Mouse (Mus musculus) WW6 (cell line): ENCODE data around the gene Rgs6.

Experiments used
- DNase-seq: peaks from one replicate; pipeline ENCODE4 v3.0.0-alpha.2; 2013; ENCODE audit warnings: low read depth, low spot score

Gene Rgs6

DNA sequence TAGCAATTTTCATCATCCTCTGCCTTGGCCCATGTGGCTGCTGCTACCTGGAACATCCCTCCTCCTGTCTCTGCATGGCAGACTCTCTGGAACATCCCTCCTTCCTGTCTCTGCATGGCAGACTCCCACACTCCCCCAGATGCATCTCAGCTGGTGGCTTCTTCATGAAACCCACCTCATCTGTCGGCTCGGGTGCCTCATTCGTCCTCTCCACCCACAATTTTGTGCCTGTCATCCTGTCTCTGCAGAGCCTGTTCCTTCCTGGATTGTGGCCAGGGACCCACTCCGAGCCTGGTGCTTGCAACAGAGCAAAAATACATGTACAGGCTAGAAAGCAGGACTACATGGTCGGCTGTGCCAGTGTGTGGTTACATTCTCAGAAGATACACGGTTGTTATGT is 168.7 kb downstream of the Rgs6 start:
- no peak for DNase-seq

- DNase-seq, result no peak
Observed at GRCm38 (mm10) chr12:82757367-82757766, 169.3 kb downstream of the Rgs6 start.

DNA sequence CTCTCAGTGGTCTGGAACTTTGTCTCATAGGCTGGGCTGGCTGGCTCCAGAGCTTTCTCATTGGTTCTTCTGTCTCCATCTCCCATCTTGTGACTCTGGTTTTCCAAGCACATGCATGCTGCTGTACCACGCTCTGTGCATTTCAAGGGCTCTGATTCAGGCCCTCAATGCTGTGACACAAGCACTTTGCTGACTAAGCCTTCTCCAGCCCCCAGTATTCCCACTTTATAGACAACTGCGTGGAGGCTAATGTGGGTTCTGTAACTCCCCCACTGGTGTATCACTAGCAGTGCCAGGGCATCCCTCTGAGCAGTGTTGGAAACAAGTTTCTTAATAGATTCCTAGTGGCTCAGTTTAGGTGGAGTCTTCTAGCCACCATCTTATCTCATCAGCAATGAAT is 174.0 kb downstream of the Rgs6 start:
- no peak for DNase-seq

GRCm38 (mm10) chr12:82768726-82769125 is 180.6 kb downstream of the Rgs6 start:
- DNase-seq, result no peak

DNA sequence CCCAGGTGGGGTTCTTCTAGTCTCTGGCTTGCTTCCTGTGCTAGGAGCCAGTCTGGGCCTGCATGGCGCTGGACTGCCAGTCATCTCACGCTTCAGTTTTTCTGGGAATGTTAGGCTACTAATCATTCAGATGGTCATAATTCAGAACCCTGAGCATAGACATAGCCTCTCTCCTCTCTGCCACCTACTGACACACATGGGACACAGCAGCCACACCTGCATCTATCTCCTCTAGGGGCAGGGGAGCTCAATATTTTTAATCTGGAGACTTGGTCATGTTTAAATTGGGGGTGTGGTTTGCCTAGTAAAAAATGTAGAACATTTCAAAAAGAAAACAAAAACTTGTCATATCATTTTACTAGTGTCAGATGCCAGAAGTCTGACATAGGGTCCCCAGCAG is 184.1 kb downstream of the Rgs6 start:
- DNase-seq, result no peak

GRCm38 (mm10) chr12:82774576-82774975 is 186.5 kb downstream of the Rgs6 start:
- DNase-seq, result no peak

DNA sequence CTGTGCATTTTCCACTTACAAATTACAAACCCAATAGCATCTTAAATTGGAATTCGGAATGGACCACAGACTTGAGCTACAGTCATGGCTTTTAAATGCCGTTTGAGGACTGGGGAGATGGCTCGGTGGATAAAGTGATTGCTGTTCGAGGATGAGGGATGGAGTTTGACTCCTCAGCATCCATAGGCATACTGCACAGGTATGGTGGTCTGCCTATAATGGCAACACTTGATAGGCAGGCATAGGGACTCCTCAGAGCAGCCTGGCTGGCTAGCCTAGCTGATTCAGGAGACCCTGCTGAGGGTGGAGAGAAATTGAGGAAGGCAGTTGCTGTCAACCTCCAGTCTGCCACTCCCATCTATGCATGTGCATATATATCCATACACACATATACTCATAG is 188.6 kb downstream of the Rgs6 start:
- DNase-seq, result no peak

DNA sequence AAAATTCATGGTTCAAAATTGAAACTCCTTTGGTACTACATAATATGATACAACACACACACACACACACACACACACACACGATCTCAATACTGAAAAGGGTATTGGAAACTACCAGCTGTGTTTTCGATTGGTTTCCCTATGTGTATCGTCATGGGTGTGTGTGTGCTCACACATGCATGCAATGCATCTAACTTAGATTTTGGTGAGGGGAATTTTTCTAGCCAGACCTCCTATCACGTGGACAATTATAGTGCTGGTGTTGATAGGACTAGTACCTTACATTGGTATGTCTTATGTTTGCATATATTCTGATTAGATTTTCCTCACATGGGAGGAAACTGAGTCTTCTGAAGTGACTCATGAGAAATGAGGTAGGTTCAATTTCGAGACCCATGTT is 192.8 kb downstream of the Rgs6 start:
- DNase-seq, result no peak

- no peak for DNase-seq
Observed at GRCm38 (mm10) chr12:82781414-82781813, 193.3 kb downstream of the Rgs6 start.

GRCm38 (mm10) chr12:82792122-82792521 is 204.0 kb downstream of the Rgs6 start:
- DNase-seq, result no peak

DNA sequence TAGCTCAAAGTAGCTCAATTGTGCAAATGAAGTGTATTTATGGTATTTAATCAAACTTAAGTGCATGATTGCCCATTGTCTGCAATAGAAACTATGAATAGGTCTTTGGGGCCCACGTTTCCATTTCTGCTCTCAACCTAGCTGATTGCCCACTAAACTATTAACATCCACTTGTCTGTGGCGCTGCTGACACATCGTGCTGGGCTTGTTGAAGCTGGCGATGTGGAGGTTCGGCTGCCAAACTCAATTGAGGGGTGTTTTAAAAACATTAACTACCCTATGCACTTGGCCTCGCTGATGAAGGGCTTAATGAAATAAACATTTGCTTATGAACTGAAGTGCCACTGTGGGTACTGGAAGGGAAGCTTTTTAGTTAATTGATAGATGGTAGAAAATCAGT is 211.8 kb downstream of the Rgs6 start:
- no peak for DNase-seq

DNA sequence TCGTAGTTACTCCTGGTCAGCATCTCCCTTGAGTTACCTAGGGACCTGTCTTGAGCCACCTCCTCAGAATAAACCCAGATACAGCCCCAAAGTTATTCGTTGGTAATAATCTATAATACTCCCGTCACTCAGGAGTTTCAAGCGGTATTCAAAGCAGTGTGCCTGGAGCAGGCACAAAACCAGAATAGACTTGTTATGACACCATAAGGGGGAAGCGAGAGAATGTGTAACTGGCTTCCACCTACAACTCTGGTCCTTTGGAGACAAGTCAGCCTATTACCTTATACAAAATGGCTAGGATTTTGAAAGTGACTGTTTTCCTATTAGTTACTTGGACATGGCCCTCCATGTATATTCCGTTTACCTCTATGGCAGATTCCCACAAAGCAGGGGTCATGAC is 213.6 kb downstream of the Rgs6 start:
- DNase-seq, result no peak

- no peak for DNase-seq
Observed at GRCm38 (mm10) chr12:82802711-82803110, 214.6 kb downstream of the Rgs6 start.

DNA sequence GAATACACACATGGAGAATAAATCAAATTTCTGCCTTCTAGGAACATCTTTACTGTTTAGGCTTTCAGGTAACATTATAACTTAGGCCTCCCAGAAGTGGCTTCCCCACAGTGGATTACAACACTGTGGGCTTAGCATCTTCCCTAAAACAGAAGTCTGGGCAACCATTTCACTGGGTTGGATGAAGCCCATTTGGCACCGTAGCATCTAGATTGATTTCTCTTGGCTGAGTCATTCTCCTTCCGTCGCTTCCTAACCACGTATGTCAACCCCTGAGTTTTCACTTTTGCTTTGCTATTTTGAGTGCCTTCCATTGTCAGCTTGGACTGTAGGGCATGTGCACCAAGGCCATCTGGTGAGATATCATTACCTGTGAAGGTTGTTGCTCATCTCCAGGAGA is 217.1 kb downstream of the Rgs6 start:
- no peak for DNase-seq

- DNase-seq, result no peak
Observed at GRCm38 (mm10) chr12:82810631-82811030, 222.5 kb downstream of the Rgs6 start.

GRCm38 (mm10) chr12:82815982-82816381 is 227.9 kb downstream of the Rgs6 start:
- no peak for DNase-seq

DNA sequence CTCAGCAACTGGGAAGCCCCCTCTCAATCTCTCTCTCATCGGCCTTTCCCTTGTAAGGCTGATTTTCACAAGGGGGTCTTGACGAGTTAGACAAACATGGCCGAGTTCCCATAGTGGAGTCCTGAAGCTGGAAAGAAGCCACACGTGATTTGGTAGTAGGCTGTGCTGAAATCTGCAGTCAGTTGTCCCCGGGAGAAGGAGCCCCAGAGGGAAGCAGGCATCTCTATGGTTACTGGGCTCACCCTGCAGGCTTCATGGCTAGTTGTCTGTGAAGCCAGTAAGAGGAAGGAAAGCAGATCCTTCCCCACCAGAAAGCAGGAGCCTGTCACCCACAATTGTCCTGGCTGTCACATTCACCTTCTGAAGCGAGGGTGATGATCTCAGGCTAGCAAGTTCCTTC is 231.2 kb downstream of the Rgs6 start:
- no peak for DNase-seq

DNA sequence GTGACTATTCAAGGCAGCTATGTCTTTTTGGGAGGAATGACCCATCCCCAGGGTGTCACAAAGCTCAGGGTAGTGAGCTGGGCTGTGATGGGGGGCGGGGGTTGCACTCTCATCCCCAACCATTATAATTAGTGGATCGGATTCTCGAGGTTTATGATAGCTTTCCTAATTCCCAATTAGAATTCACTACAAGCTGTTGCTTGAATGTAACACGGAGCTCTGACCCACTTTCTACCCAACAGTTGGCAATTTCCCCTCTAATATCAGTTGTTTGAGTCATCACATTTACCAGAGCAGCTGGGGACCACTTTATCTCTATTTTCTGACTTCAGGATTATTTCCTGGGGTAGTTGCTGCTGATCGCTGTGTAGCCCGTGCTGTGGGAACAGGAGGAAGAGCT is 231.9 kb downstream of the Rgs6 start:
- no peak for DNase-seq

DNA sequence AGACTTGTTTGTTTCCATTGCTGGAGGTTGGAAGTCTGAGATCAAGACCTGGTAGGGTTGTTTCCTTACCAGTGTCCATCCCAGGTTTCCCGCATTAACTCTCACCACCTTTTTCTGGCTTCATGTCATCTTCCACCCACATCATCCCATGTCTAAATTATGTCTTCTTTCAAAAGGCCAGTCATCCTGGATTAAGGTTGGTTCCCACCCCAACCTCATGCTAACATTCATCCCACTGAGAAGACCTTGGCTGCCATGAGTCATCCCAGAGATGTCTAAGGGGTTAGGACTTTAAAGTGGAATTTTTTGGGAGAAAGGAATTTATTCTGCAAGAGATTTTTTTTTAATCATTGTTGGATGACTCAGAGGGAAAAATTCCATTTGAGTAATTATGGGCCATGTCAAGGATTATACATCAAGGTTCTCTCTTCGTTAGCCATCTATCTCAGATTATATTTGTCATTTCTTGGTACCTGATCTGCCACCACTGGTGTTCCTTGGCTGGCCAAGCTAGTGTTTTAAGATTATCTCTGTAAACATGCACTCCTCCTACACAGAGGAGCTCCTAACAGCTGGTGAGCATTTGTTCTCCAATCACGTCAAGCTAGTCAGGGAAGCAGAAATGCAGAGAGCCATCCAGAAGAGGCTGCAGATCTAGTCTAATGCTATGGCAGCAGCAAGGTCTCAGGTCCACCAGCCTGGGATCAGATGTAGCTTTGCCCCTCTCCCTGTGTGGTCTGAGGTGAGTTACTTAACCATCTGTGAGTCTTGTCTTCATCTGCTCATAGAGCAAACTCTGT is 234.9 kb downstream of the Rgs6 start:
- DNase-seq, result no peak

DNA sequence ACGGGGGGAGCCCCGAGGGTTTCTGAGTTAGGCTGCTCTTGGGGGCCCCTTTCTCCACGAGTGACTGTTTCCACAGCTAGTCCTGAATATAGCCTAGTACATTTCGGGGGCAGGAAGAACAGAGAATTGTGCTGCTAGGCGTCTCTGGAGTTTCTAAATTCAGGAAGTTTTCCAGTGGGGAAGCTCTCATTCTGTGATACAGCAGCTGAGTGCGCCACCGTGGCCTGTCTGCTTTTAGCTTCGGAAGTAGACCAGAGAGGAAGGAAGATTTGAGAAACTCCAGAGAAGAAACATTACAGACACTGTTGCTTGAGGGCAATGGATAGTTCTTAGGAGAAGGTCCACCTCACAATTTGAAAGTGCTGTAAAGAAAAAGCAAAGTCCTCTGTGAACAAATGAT is 242.2 kb downstream of the Rgs6 start:
- no peak for DNase-seq

GRCm38 (mm10) chr12:82838544-82838943 is 250.5 kb downstream of the Rgs6 start:
- no peak for DNase-seq

GRCm38 (mm10) chr12:82841566-82841965 is 253.5 kb downstream of the Rgs6 start:
- no peak for DNase-seq

DNA sequence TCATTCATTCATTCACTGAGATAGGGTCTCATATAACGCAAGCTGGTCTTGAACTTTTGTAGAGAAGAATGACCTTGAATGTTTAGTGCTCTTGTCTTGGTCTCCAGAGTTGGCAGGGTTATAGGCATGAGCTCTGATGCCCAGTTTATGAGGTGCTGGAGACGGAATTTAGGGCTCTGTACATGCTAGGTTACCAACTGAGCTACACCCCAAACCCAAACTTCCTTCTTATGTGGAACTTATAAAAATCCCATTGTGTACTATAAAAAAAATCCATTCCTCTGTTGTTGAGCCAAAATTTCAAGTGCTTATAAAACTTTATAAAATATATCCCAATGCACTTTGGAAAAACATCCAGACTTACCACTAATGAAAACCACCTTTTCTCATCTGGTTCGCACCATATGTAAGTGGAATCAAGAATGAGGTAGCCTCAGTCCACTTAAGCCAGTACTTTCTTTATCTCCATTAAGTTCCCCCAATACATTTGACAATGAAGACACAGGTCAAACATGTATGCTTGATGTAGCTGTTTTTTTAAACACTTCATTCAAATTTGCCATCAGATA is 260.3 kb downstream of the Rgs6 start:
- no peak for DNase-seq

DNA sequence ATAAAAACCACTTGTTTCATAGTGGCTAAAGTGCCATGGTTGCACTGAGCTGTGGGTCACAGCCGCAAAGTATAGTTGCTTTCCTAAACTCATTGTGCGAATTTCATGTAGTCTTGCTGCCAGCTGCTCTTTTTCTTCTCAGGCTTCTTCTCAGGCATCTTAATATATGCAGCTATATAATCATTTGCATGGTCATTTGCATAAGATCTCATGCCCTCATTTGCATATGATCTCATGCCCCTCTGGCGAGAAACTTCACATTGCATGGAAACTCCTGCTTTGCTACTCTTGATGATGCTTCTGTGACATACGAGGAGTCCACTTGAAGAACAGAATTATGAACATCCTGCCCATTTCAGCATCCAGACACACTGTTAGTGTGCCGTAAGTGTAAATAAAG is 266.8 kb downstream of the Rgs6 start:
- no peak for DNase-seq
